Mouse (Mus musculus): ENCODE data around the gene Col4a2.

The Col4a2 gene

GRCm38 (mm10) chr8:11411504-11412124 is 99.0 kb downstream of the Col4a2 start:
- DNase-seq (ENCODE audit: low read depth in 1 of 2, low spot score in 2 of 2): no peak

- DNase-seq (ENCODE audit: low read depth in 1 of 2, low spot score in 2 of 2): no peak
These were observed 99.8 kb downstream of the Col4a2 start for GRCm38 (mm10) chr8:11412450-11412849.

GRCm38 (mm10) chr8:11414304-11414703 is 101.7 kb downstream of the Col4a2 start:
- no peak for DNase-seq (ENCODE audit: low read depth in 1 of 2, low spot score in 2 of 2)

GRCm38 (mm10) chr8:11415089-11415488 is 102.5 kb downstream of the Col4a2 start:
- DNase-seq (ENCODE audit: low read depth in 1 of 2, low spot score in 2 of 2): no peak

- no peak for DNase-seq (ENCODE audit: low read depth in 1 of 2, low spot score in 2 of 2)
These were observed 105.2 kb downstream of the Col4a2 start for GRCm38 (mm10) chr8:11417762-11418161.

- no peak for DNase-seq (ENCODE audit: low read depth in 1 of 2, low spot score in 2 of 2)
These were observed 106.6 kb downstream of the Col4a2 start for GRCm38 (mm10) chr8:11419232-11419631.

GRCm38 (mm10) chr8:11419645-11420044 is 107.0 kb downstream of the Col4a2 start:
- DNase-seq (ENCODE audit: low read depth in 1 of 2, low spot score in 2 of 2): peak in 1 of 2 experiments; percentile 48

- no peak for DNase-seq (ENCODE audit: low read depth in 1 of 2, low spot score in 2 of 2)
These were observed 108.5 kb downstream of the Col4a2 start for GRCm38 (mm10) chr8:11421105-11421504.

GRCm38 (mm10) chr8:11421968-11422367 is 109.4 kb downstream of the Col4a2 start:
- no peak for DNase-seq (ENCODE audit: low read depth in 1 of 2, low spot score in 2 of 2)

- DNase-seq (ENCODE audit: low read depth in 1 of 2, low spot score in 2 of 2): no peak
These were observed 110.5 kb downstream of the Col4a2 start for GRCm38 (mm10) chr8:11423091-11423490.

GRCm38 (mm10) chr8:11430688-11431087 is 118.1 kb downstream of the Col4a2 start:
- no peak for DNase-seq (ENCODE audit: low read depth in 1 of 2, low spot score in 2 of 2)

GRCm38 (mm10) chr8:11437862-11438261 is 125.3 kb downstream of the Col4a2 start:
- DNase-seq (ENCODE audit: low read depth in 1 of 2, low spot score in 2 of 2): no peak

GRCm38 (mm10) chr8:11441291-11441690 is 128.7 kb downstream of the Col4a2 start:
- DNase-seq (ENCODE audit: low read depth in 1 of 2, low spot score in 2 of 2): no peak

GRCm38 (mm10) chr8:11443611-11444010 is 131.0 kb downstream of the Col4a2 start:
- no peak for DNase-seq (ENCODE audit: low read depth in 1 of 2, low spot score in 2 of 2)

GRCm38 (mm10) chr8:11444216-11444615 is 131.6 kb downstream of the Col4a2 start:
- DNase-seq (ENCODE audit: low read depth in 1 of 2, low spot score in 2 of 2): no peak

GRCm38 (mm10) chr8:11445790-11446189 is 133.2 kb downstream of the Col4a2 start:
- no peak for DNase-seq (ENCODE audit: low read depth in 1 of 2, low spot score in 2 of 2)

- DNase-seq (ENCODE audit: low read depth in 1 of 2, low spot score in 2 of 2): no peak
These were observed 135.4 kb downstream of the Col4a2 start for GRCm38 (mm10) chr8:11447910-11448570.

GRCm38 (mm10) chr8:11450184-11451113 is 137.8 kb downstream of the Col4a2 start:
- DNase-seq (ENCODE audit: low read depth in 1 of 2, low spot score in 2 of 2): no peak

- DNase-seq (ENCODE audit: low read depth in 1 of 2, low spot score in 2 of 2): no peak
These were observed 139.5 kb downstream of the Col4a2 start for GRCm38 (mm10) chr8:11452152-11452551.

- peak in 1 of 2 experiments; percentile 22 for DNase-seq (ENCODE audit: low read depth in 1 of 2, low spot score in 2 of 2)
These were observed 140.0 kb downstream of the Col4a2 start for GRCm38 (mm10) chr8:11452559-11452958.

- no peak for DNase-seq (ENCODE audit: low read depth in 1 of 2, low spot score in 2 of 2)
These were observed 140.4 kb downstream of the Col4a2 start for GRCm38 (mm10) chr8:11452974-11453373.

GRCm38 (mm10) chr8:11454228-11454627 is 141.6 kb downstream of the Col4a2 start:
- no peak for DNase-seq (ENCODE audit: low read depth in 1 of 2, low spot score in 2 of 2)
